Mouse (Mus musculus) intestine, embryonic 16.5 days (tissue): Measurements from ENCODE around the gene Gmfg. TPM values are rescaled to one million over a fixed set of nuclear protein-coding genes. Genes with fewer than 3 reads are reported as not detected.

Experiments
- ATAC-seq: fragments of 200-750 bp; cut with Nextera tagmentation; 2 replicates; pipeline ENCODE4 v1.8.0; 2017; ENCODE audit warnings: moderate TSS enrichment, moderate library complexity
- H3K27ac ChIP-seq: fragments of 300-500 bp; sonication (generic); 2 replicates; pipeline ENCODE4 v1.5.1; 2014; ENCODE audit warnings: mild to moderate bottlenecking, low read length
- H3K27me3 ChIP-seq: fragments of 300-500 bp; sonication (generic); replicated peaks from 2 replicates; pipeline ENCODE4 v1.6.1; 2014; ENCODE audit warnings: low read length, control low read depth, mixed read lengths; ENCODE audit not compliant: control insufficient read depth, insufficient read depth
- H3K36me3 ChIP-seq: fragments of 300-500 bp; sonication (generic); 2 replicates; pipeline ENCODE4 v1.6.1; 2014; ENCODE audit warnings: low read length, control low read depth; ENCODE audit not compliant: control insufficient read depth, insufficient read depth
- H3K4me1 ChIP-seq: fragments of 300-500 bp; sonication (generic); 2 replicates; pipeline ENCODE4 v1.6.1; 2014; ENCODE audit warnings: low read length, control low read depth, mixed read lengths; ENCODE audit not compliant: control insufficient read depth, insufficient read depth
- H3K4me2 ChIP-seq: fragments of 300-500 bp; sonication (generic); 2 replicates; pipeline ENCODE4 v1.6.1; 2014; ENCODE audit warnings: low read depth, low read length, control low read depth
- H3K4me3 ChIP-seq: fragments of 300-500 bp; sonication (generic); 2 replicates; pipeline ENCODE4 v1.5.1; 2014; ENCODE audit warnings: mild to moderate bottlenecking, low read length
- H3K9ac ChIP-seq: fragments of 300-500 bp; sonication (generic); 2 replicates; pipeline ENCODE4 v1.6.1; 2014; ENCODE audit warnings: low read depth, low read length
- H3K9me3 ChIP-seq: fragments of 300-500 bp; sonication (generic); 2 replicates; pipeline ENCODE4 v1.6.1; 2016; ENCODE audit warnings: low read length, control low read depth; ENCODE audit not compliant: control insufficient read depth
- WGBS: fragments of 180-500 bp; shearing (Covaris S2); extraction: QIAGEN DNeasy Blood & Tissue Kit; methylation state at CpG from one replicate; pipeline ENCODE4 v1.1.7; 2014; 5-methylcytosine and 5-hydroxymethylcytosine counted together
- polyA plus RNA-seq: library from polyadenylated mRNA; unstranded; fragments of >200 nt; fragmentation: Nextera tagmentation; extraction: Ambion mirVana; gene quantifications from 2 replicates; pipeline ENCODE4 v1.2.1, GENCODE M21; 2015

The Gmfg gene
- polyA plus RNA-seq, 1 experiment from 2014 or later = 17.8 TPM

GRCm38 (mm10) chr7:28467213-28467751 lies 30.0 kb downstream of the Gmfg start:
- H3K27ac ChIP-seq = no peak overlapping the region
- 4% methylated on average over 61 of the region's 63 CpGs for WGBS
- peaks cover 5% of the 10 kb centered on the region; the same call in 1 of the 2 replicates for H3K27me3 ChIP-seq
- H3K36me3 ChIP-seq = no peaks in the 10 kb centered on the region
- H3K9ac ChIP-seq = peak overlapping the region; percentile 70
- peaks cover 12% of the 10 kb centered on the region for H3K4me1 ChIP-seq
- ATAC-seq = peak; percentile 81
- H3K9me3 ChIP-seq = no peaks in the 10 kb centered on the region
- H3K4me3 ChIP-seq = peak overlapping the region; percentile 60
- peak overlapping the region; percentile 96 for H3K4me2 ChIP-seq

DNA sequence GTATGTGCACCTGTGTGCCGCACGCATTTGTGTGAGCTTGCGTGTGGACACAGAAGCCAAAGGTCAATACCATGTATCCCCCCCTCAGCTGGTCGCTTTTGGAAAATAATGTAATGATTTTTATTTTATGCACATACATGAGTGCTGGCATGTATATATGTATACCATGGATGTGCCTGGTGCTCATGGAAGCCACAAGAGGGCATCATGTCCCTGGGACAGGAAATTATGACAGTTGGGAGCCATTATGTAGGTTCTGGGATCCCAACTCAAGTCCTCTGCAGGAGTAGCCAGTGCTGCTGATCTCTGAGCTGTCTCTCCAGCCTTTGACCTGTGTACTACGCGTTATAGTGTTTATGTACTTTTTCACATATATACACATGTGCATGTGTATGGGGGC lies 38.9 kb downstream of the Gmfg start:
- 0 out of 2 replicates have a peak, but pooled peaks have one; percentile 15 for ATAC-seq
- no peak overlapping the region for H3K4me2 ChIP-seq
- no peaks in the 10 kb centered on the region for H3K27me3 ChIP-seq
- no peak overlapping the region for H3K9ac ChIP-seq
- no peak overlapping the region for H3K4me3 ChIP-seq
- no peaks in the 10 kb centered on the region for H3K36me3 ChIP-seq
- H3K27ac ChIP-seq = no peak overlapping the region
- peaks cover 8% of the 10 kb centered on the region for H3K4me1 ChIP-seq
- H3K9me3 ChIP-seq = no peaks in the 10 kb centered on the region
- 86% methylated on average over 6 of the region's 6 CpGs for WGBS

GRCm38 (mm10) chr7:28477363-28477762 lies 40.1 kb downstream of the Gmfg start:
- no peaks in the 10 kb centered on the region for H3K36me3 ChIP-seq
- no peak overlapping the region for H3K4me3 ChIP-seq
- no peaks in the 10 kb centered on the region for H3K27me3 ChIP-seq
- peak; percentile 41 for ATAC-seq
- WGBS = 82% methylated on average over 5 of the region's 5 CpGs
- H3K4me2 ChIP-seq = no peak overlapping the region
- no peaks in the 10 kb centered on the region for H3K9me3 ChIP-seq
- no peak overlapping the region for H3K27ac ChIP-seq
- peaks cover 8% of the 10 kb centered on the region for H3K4me1 ChIP-seq
- H3K9ac ChIP-seq = no peak overlapping the region

- Histone ChIP-seq H3K36me3 (no peaks in the 10 kb centered on the region), H3K9me3 (no peaks in the 10 kb centered on the region), H3K4me1 (peaks cover 8% of the 10 kb centered on the region), H3K27me3 (no peaks in the 10 kb centered on the region), H3K4me2 (no peak overlapping the region), H3K9ac (no peak overlapping the region), H3K4me3 (no peak overlapping the region), H3K27ac (no peak overlapping the region)
- WGBS = 8% methylated on average over 8 of the region's 8 CpGs
- ATAC-seq = peak; percentile 61
Measured at GRCm38 (mm10) chr7:28478854-28479253, 41.6 kb downstream of the Gmfg start.

- Histone ChIP-seq H3K36me3 (no peaks in the 10 kb centered on the region), H3K9ac (no peak overlapping the region)
- ATAC-seq = no peak
Measured at GRCm38 (mm10) chr7:28482854-28483253, 45.6 kb downstream of the Gmfg start.

GRCm38 (mm10) chr7:28484192-28484591 lies 46.9 kb downstream of the Gmfg start:
- H3K4me1 ChIP-seq = peaks cover 4% of the 10 kb centered on the region
- H3K4me3 ChIP-seq = no peak overlapping the region
- WGBS = 26% methylated on average over 4 of the region's 4 CpGs
- H3K27me3 ChIP-seq = no peaks in the 10 kb centered on the region
- ATAC-seq = no peak
- H3K9ac ChIP-seq = no peak overlapping the region
- H3K4me2 ChIP-seq = no peak overlapping the region
- H3K27ac ChIP-seq = no peak overlapping the region
- no peaks in the 10 kb centered on the region for H3K36me3 ChIP-seq
- H3K9me3 ChIP-seq = no peaks in the 10 kb centered on the region

More at GRCm38 (mm10) chr7:28482854-28483253, 45.6 kb downstream of the Gmfg start:
- H3K27me3 ChIP-seq = no peaks in the 10 kb centered on the region
- H3K27ac ChIP-seq = no peak overlapping the region
- H3K9me3 ChIP-seq = no peaks in the 10 kb centered on the region
- 83% methylated on average over 11 of the region's 11 CpGs for WGBS
- no peak overlapping the region for H3K4me3 ChIP-seq
- H3K4me2 ChIP-seq = no peak overlapping the region
- peaks cover 3% of the 10 kb centered on the region for H3K4me1 ChIP-seq

DNA sequence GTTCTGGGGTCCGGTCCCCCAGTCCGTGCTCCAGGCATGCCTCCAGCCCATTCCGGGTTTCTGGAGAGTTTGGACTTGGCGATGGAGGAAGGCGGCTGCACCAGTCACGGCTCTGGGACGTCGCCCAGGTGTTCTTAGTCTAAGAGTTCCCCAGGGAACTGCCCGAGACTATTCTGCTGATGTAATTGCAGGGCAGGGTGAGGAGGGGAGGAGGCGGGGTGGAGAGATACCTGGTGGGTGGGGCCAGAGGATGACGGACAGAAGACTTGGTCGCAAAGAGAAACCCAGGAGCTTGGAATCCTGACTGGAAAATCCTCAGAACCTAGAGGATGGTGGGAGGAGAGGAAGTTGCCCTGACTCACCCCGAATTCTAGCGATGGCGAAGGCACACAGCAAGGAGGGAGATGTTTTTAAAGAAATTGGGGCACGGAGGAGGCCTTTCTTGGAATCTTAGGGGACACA lies 50.8 kb downstream of the Gmfg start:
- H3K27me3 ChIP-seq = no peaks in the 10 kb centered on the region
- 2% methylated on average over 16 of the region's 16 CpGs for WGBS
- 0 out of 2 replicates have a peak overlapping the region, but pooled peaks have one; percentile 46 for H3K27ac ChIP-seq
- H3K4me3 ChIP-seq = peak overlapping the region; percentile 32
- H3K9me3 ChIP-seq = no peaks in the 10 kb centered on the region
- peak overlapping the region; percentile 48; the same call in 1 of the 2 replicates for H3K9ac ChIP-seq
- H3K4me2 ChIP-seq = peak overlapping the region; percentile 53
- H3K4me1 ChIP-seq = peaks cover 7% of the 10 kb centered on the region
- no peaks in the 10 kb centered on the region for H3K36me3 ChIP-seq
- peak; percentile 88 for ATAC-seq

- peak; percentile 73 for ATAC-seq
- Histone ChIP-seq H3K27ac (no peak overlapping the region), H3K4me2 (peak overlapping the region; percentile 1; the same call in 1 of the 2 replicates), H3K9me3 (no peaks in the 10 kb centered on the region), H3K36me3 (no peaks in the 10 kb centered on the region), H3K4me1 (peaks cover 7% of the 10 kb centered on the region), H3K27me3 (no peaks in the 10 kb centered on the region), H3K4me3 (0 out of 2 replicates have a peak overlapping the region, but pooled peaks have one; percentile 7), H3K9ac (no peak overlapping the region)
- 3% methylated on average over 10 of the region's 10 CpGs for WGBS
Measured at GRCm38 (mm10) chr7:28490410-28490809, 53.2 kb downstream of the Gmfg start.

- WGBS = 35% methylated on average over 14 of the region's 14 CpGs
- Histone ChIP-seq H3K9me3 (no peaks in the 10 kb centered on the region), H3K27me3 (no peaks in the 10 kb centered on the region), H3K4me1 (peaks cover 7% of the 10 kb centered on the region), H3K4me3 (0 out of 2 replicates have a peak overlapping the region, but pooled peaks have one; percentile 7), H3K9ac (no peak overlapping the region), H3K27ac (no peak overlapping the region), H3K4me2 (peak overlapping the region; percentile 1; the same call in 1 of the 2 replicates), H3K36me3 (no peaks in the 10 kb centered on the region)
- no peak; the same call in 1 of the 2 replicates for ATAC-seq
Measured at GRCm38 (mm10) chr7:28490903-28491302, 53.7 kb downstream of the Gmfg start.
